Mouse (Mus musculus) G1E (cell line): ENCODE measurements around the gene Mmgt2.

Experiments
- CTCF ChIP-seq: IDR thresholded peaks from 2 replicates; pipeline ENCODE4 v1.5.1; 2012; ENCODE audit warnings: low read depth, low read length, inconsistent platforms, mixed read lengths
- GATA1 ChIP-seq: IDR thresholded peaks from 2 replicates; pipeline ENCODE4 v1.6.1; 2012; ENCODE audit warnings: borderline replicate concordance, low read length, inconsistent platforms, mixed read lengths
- GATA2 ChIP-seq: IDR thresholded peaks from 2 replicates; pipeline ENCODE4 v1.6.1; 2012; ENCODE audit warnings: low read depth, low read length, inconsistent platforms, borderline replicate concordance
- POLR2AphosphoS5 ChIP-seq: IDR thresholded peaks from 2 replicates; pipeline ENCODE4 v1.6.1; 2012; ENCODE audit warnings: low read depth, low read length, inconsistent platforms; ENCODE audit not compliant: insufficient replicate concordance
- TAL1 ChIP-seq: conservative IDR thresholded peaks from 2 replicates; pipeline ENCODE4 v1.6.1; 2012; ENCODE audit warnings: low read depth, low read length, inconsistent platforms, mixed read lengths

GRCm38 (mm10) chr11:62651563-62651962 lies 3.1 kb downstream of the Mmgt2 start:
- TF ChIP-seq TAL1 (no peak), CTCF (no peak), POLR2AphosphoS5 (no peak), GATA1 (no peak), GATA2 (no peak)
